Mouse (Mus musculus): ENCODE data around the gene Ankrd33. TPM values are rescaled to one million over a fixed set of nuclear protein-coding genes. Genes with fewer than 3 reads are reported as not detected.
A peak's percentile ranks its signal among the peaks of the same experiment; 100 is the strongest.

The Ankrd33 gene
- polyA plus RNA-seq, 1 experiment from 2014 or later, result not detected

GRCm38 (mm10) chr15:101133993-101134704, 18.6 kb downstream of the Ankrd33 start:
- DNase-seq (ENCODE audit: low spot score), result no peak
- peak overlapping the region; percentile 32 for H3K4me3 ChIP-seq (ENCODE audit: low read depth, low read length)
- H3K4me2 ChIP-seq (replicated peaks; ENCODE audit: low read depth), result peak overlapping the region; percentile 45
- 22% methylated on average over 15 of the region's 15 CpGs for WGBS
- no peaks in the 10 kb centered on the region for H3K9me3 ChIP-seq (ENCODE audit: control insufficient read depth, low read length)
- no peaks in the 10 kb centered on the region for H3K27me3 ChIP-seq (ENCODE audit: control insufficient read depth, insufficient read depth, low read length)
- peaks cover 3% of the 10 kb centered on the region for H3K4me1 ChIP-seq (replicated peaks; ENCODE audit: control insufficient read depth, insufficient read depth)
- peaks cover 7% of the 10 kb centered on the region; the same call in 1 of the 2 replicates for H3K36me3 ChIP-seq (ENCODE audit: control insufficient read depth, insufficient read depth, low read length)
- ATAC-seq (ENCODE audit: low FRiP score, low TSS enrichment), result peak; percentile 59; the same call in 1 of the 2 replicates
- no peak for TF ChIP-seq EP300 (optimal IDR thresholded peaks at IDR 0.05)
- TF ChIP-seq CTCF (IDR thresholded peaks at IDR 0.05; ENCODE audit: low read depth), result no peak
- peak overlapping the region; percentile 79 for H3K27ac ChIP-seq (replicated peaks)
- H3K9ac ChIP-seq (ENCODE audit: low read length), result peak overlapping the region; percentile 50; the same call in 1 of the 2 replicates

- Histone ChIP-seq H3K9me3 (ENCODE audit: control insufficient read depth, low read length) (no peaks in the 10 kb centered on the region), H3K36me3 (ENCODE audit: control insufficient read depth, insufficient read depth, low read length) (peaks cover 10% of the 10 kb centered on the region; the same call in 1 of the 2 replicates), H3K27ac (replicated peaks) (peak overlapping the region; percentile 78), H3K4me3 (ENCODE audit: low read depth, low read length) (peak overlapping the region; percentile 32), H3K4me1 (replicated peaks; ENCODE audit: control insufficient read depth, insufficient read depth) (peaks cover 12% of the 10 kb centered on the region), H3K4me2 (replicated peaks; ENCODE audit: low read depth) (peak overlapping the region; percentile 45), H3K27me3 (ENCODE audit: control insufficient read depth, insufficient read depth, low read length) (no peaks in the 10 kb centered on the region), H3K9ac (ENCODE audit: low read length) (peak overlapping the region; percentile 41; the same call in 1 of the 2 replicates)
- no peak for TF ChIP-seq CTCF (IDR thresholded peaks at IDR 0.05; ENCODE audit: low read depth)
- TF ChIP-seq EP300 (optimal IDR thresholded peaks at IDR 0.05), result no peak
- DNase-seq (ENCODE audit: low spot score) (no peak), ATAC-seq (ENCODE audit: low FRiP score, low TSS enrichment) (no peak)
- 30% methylated on average over 8 of the region's 8 CpGs for WGBS
These were observed 19.9 kb downstream of the Ankrd33 start for GRCm38 (mm10) chr15:101135405-101135804.

GRCm38 (mm10) chr15:101137455-101137854, 21.9 kb downstream of the Ankrd33 start:
- 80% methylated on average over 11 of the region's 11 CpGs for WGBS
- Histone ChIP-seq H3K4me3 (ENCODE audit: low read depth, low read length) (no peak overlapping the region), H3K27ac (replicated peaks) (no peak overlapping the region), H3K27me3 (ENCODE audit: control insufficient read depth, insufficient read depth, low read length) (no peaks in the 10 kb centered on the region), H3K4me1 (replicated peaks; ENCODE audit: control insufficient read depth, insufficient read depth) (peaks cover 13% of the 10 kb centered on the region), H3K9ac (ENCODE audit: low read length) (no peak overlapping the region), H3K36me3 (ENCODE audit: control insufficient read depth, insufficient read depth, low read length) (peaks cover 10% of the 10 kb centered on the region; the same call in 1 of the 2 replicates), H3K9me3 (ENCODE audit: control insufficient read depth, low read length) (no peaks in the 10 kb centered on the region), H3K4me2 (replicated peaks; ENCODE audit: low read depth) (no peak overlapping the region)
- TF ChIP-seq EP300 (optimal IDR thresholded peaks at IDR 0.05), result no peak
- no peak for TF ChIP-seq CTCF (IDR thresholded peaks at IDR 0.05; ENCODE audit: low read depth)
- ATAC-seq (ENCODE audit: low FRiP score, low TSS enrichment), result no peak
- DNase-seq (ENCODE audit: low spot score), result no peak

DNA sequence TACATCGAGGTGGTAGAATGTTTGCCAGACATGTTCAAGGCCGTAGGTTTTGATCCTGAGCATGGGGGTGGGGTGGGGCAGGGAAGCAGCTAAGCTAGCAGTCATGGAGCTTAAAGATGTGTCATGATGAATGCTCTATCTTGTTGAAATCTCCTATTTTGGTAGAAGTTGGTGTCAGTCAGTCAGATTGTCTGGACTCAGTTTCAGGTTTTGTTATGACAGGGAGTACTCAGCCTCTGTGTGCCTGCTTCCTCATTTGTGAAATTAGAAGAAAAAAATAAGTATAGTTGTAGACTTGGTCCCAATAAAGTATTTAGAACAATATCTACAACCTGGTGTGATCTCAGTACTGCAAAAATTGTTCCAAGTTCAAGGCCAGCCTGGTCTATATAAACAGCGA, 23.1 kb downstream of the Ankrd33 start:
- 67% methylated on average over 3 of the region's 3 CpGs for WGBS
- Histone ChIP-seq H3K36me3 (ENCODE audit: control insufficient read depth, insufficient read depth, low read length) (peaks cover 10% of the 10 kb centered on the region; the same call in 1 of the 2 replicates), H3K27me3 (ENCODE audit: control insufficient read depth, insufficient read depth, low read length) (no peaks in the 10 kb centered on the region), H3K27ac (replicated peaks) (no peak overlapping the region), H3K4me2 (replicated peaks; ENCODE audit: low read depth) (no peak overlapping the region), H3K4me3 (ENCODE audit: low read depth, low read length) (no peak overlapping the region), H3K4me1 (replicated peaks; ENCODE audit: control insufficient read depth, insufficient read depth) (peaks cover 16% of the 10 kb centered on the region; the same call in 1 of the 2 replicates), H3K9ac (ENCODE audit: low read length) (no peak overlapping the region), H3K9me3 (ENCODE audit: control insufficient read depth, low read length) (no peaks in the 10 kb centered on the region)
- no peak for ATAC-seq (ENCODE audit: low FRiP score, low TSS enrichment)
- TF ChIP-seq EP300 (optimal IDR thresholded peaks at IDR 0.05) (no peak), CTCF (IDR thresholded peaks at IDR 0.05; ENCODE audit: low read depth) (no peak)
- no peak for DNase-seq (ENCODE audit: low spot score)

- H3K4me1 ChIP-seq (replicated peaks; ENCODE audit: control insufficient read depth, insufficient read depth), result peaks cover 20% of the 10 kb centered on the region; the same call in 1 of the 2 replicates
- no peak for ATAC-seq (ENCODE audit: low FRiP score, low TSS enrichment)
- WGBS, result 18% methylated on average over 12 of the region's 12 CpGs
- H3K4me2 ChIP-seq (replicated peaks; ENCODE audit: low read depth), result peak overlapping the region; percentile 20; the same call in 1 of the 2 replicates
- no peaks in the 10 kb centered on the region for H3K9me3 ChIP-seq (ENCODE audit: control insufficient read depth, low read length)
- H3K27ac ChIP-seq (replicated peaks), result peak overlapping the region; percentile 75
- H3K36me3 ChIP-seq (ENCODE audit: control insufficient read depth, insufficient read depth, low read length), result peaks cover 10% of the 10 kb centered on the region
- peak overlapping the region; percentile 45 for H3K9ac ChIP-seq (ENCODE audit: low read length)
- DNase-seq (ENCODE audit: low spot score), result peak; percentile 72
- H3K4me3 ChIP-seq (ENCODE audit: low read depth, low read length), result no peak overlapping the region
- H3K27me3 ChIP-seq (ENCODE audit: control insufficient read depth, insufficient read depth, low read length), result no peaks in the 10 kb centered on the region
- TF ChIP-seq EP300 (optimal IDR thresholded peaks at IDR 0.05) (no peak), CTCF (IDR thresholded peaks at IDR 0.05; ENCODE audit: low read depth) (no peak)
These were observed 24.3 kb downstream of the Ankrd33 start for GRCm38 (mm10) chr15:101139885-101140284.

GRCm38 (mm10) chr15:101140587-101140986, 25.0 kb downstream of the Ankrd33 start:
- no peak overlapping the region for H3K4me3 ChIP-seq (ENCODE audit: low read depth, low read length)
- WGBS, result 43% methylated on average over 6 of the region's 6 CpGs
- peak overlapping the region; percentile 2 for H3K9ac ChIP-seq (ENCODE audit: low read length)
- no peaks in the 10 kb centered on the region for H3K27me3 ChIP-seq (ENCODE audit: control insufficient read depth, insufficient read depth, low read length)
- H3K36me3 ChIP-seq (ENCODE audit: control insufficient read depth, insufficient read depth, low read length), result peaks cover 10% of the 10 kb centered on the region
- TF ChIP-seq CTCF (IDR thresholded peaks at IDR 0.05; ENCODE audit: low read depth) (no peak), EP300 (optimal IDR thresholded peaks at IDR 0.05) (no peak)
- peaks cover 20% of the 10 kb centered on the region; the same call in 1 of the 2 replicates for H3K4me1 ChIP-seq (replicated peaks; ENCODE audit: control insufficient read depth, insufficient read depth)
- no peak overlapping the region; the same call in 1 of the 2 replicates for H3K4me2 ChIP-seq (replicated peaks; ENCODE audit: low read depth)
- DNase-seq (ENCODE audit: low spot score), result no peak
- no peaks in the 10 kb centered on the region for H3K9me3 ChIP-seq (ENCODE audit: control insufficient read depth, low read length)
- H3K27ac ChIP-seq (replicated peaks), result peak overlapping the region; percentile 75
- no peak for ATAC-seq (ENCODE audit: low FRiP score, low TSS enrichment)
